Mouse (Mus musculus): ENCODE measurements around the gene Slc28a3. TPM values are rescaled to one million over a fixed set of nuclear protein-coding genes. Genes with fewer than 3 reads are reported as not detected.

Slc28a3 gene
- polyA plus RNA-seq, 1 experiment from 2014 or later = 0.02 TPM

GRCm38 (mm10) chr13:58523011-58523760 lies 87.5 kb downstream of the Slc28a3 start:
- H3K9me3 ChIP-seq (replicated peaks) = no peaks in the 10 kb centered on the region
- WGBS (ENCODE audit: insufficient replicate concordance) = 4% methylated on average over 20 of the region's 20 CpGs
- no peaks in the 10 kb centered on the region for H3K36me3 ChIP-seq (replicated peaks)
- peak overlapping the region; percentile 46 for H3K9ac ChIP-seq
- H3K27ac ChIP-seq (replicated peaks) = peak overlapping the region; percentile 69
- H3K4me2 ChIP-seq = peak overlapping the region; percentile 78
- peaks cover 9% of the 10 kb centered on the region; the same call in 1 of the 2 replicates for H3K27me3 ChIP-seq
- peaks cover 56% of the 10 kb centered on the region for H3K4me1 ChIP-seq (replicated peaks)
- ATAC-seq (ENCODE audit: insufficient read depth) = peak; percentile 38
- H3K4me3 ChIP-seq (replicated peaks) = peak overlapping the region; percentile 48

GRCm38 (mm10) chr13:58521331-58522030 lies 89.2 kb downstream of the Slc28a3 start:
- Histone ChIP-seq H3K9me3 (replicated peaks) (no peaks in the 10 kb centered on the region), H3K36me3 (replicated peaks) (no peaks in the 10 kb centered on the region), H3K4me2 (peak overlapping the region; percentile 36), H3K27me3 (peaks cover 9% of the 10 kb centered on the region; the same call in 1 of the 2 replicates), H3K27ac (replicated peaks) (peak overlapping the region; percentile 69), H3K4me1 (replicated peaks) (peaks cover 60% of the 10 kb centered on the region), H3K4me3 (replicated peaks) (no peak overlapping the region), H3K9ac (no peak overlapping the region)
- peak; percentile 40 for ATAC-seq (ENCODE audit: insufficient read depth)
- WGBS (ENCODE audit: insufficient replicate concordance) = 46% methylated on average over 9 of the region's 9 CpGs

- H3K9ac ChIP-seq = no peak overlapping the region
- peaks cover 9% of the 10 kb centered on the region; the same call in 1 of the 2 replicates for H3K27me3 ChIP-seq
- H3K4me3 ChIP-seq (replicated peaks) = no peak overlapping the region
- H3K4me1 ChIP-seq (replicated peaks) = peaks cover 67% of the 10 kb centered on the region
- no peak for ATAC-seq (ENCODE audit: insufficient read depth)
- no peaks in the 10 kb centered on the region for H3K9me3 ChIP-seq (replicated peaks)
- 40% methylated on average over 7 of the region's 7 CpGs for WGBS (ENCODE audit: insufficient replicate concordance)
- no peaks in the 10 kb centered on the region for H3K36me3 ChIP-seq (replicated peaks)
- H3K4me2 ChIP-seq = peak overlapping the region; percentile 36
- peak overlapping the region; percentile 69 for H3K27ac ChIP-seq (replicated peaks)
Measured at GRCm38 (mm10) chr13:58520580-58521330, 89.9 kb downstream of the Slc28a3 start.

- Histone ChIP-seq H3K4me1 (replicated peaks) (peaks cover 71% of the 10 kb centered on the region), H3K4me3 (replicated peaks) (no peak overlapping the region), H3K36me3 (replicated peaks) (no peaks in the 10 kb centered on the region), H3K9me3 (replicated peaks) (no peaks in the 10 kb centered on the region), H3K27ac (replicated peaks) (peak overlapping the region; percentile 69; the same call in 1 of the 2 replicates), H3K9ac (no peak overlapping the region), H3K4me2 (peak overlapping the region; percentile 36), H3K27me3 (peaks cover 9% of the 10 kb centered on the region; the same call in 1 of the 2 replicates)
- WGBS (ENCODE audit: insufficient replicate concordance) = 51% methylated on average over 9 of the region's 9 CpGs
- peak; percentile 72 for ATAC-seq (ENCODE audit: insufficient read depth)
Measured at GRCm38 (mm10) chr13:58520028-58520427, 90.6 kb downstream of the Slc28a3 start.

- Histone ChIP-seq H3K4me1 (replicated peaks) (peaks cover 37% of the 10 kb centered on the region), H3K27ac (replicated peaks) (0 out of 2 replicates have a peak overlapping the region, but pooled peaks have one; percentile 20), H3K36me3 (replicated peaks) (no peaks in the 10 kb centered on the region), H3K9me3 (replicated peaks) (no peaks in the 10 kb centered on the region), H3K4me3 (replicated peaks) (no peak overlapping the region), H3K9ac (no peak overlapping the region), H3K27me3 (no peaks in the 10 kb centered on the region), H3K4me2 (no peak overlapping the region)
- peak; percentile 41; the same call in 1 of the 2 replicates for ATAC-seq (ENCODE audit: insufficient read depth)
- 83% methylated on average over 4 of the region's 4 CpGs for WGBS (ENCODE audit: insufficient replicate concordance)
Measured at GRCm38 (mm10) chr13:58516277-58516676, 94.4 kb downstream of the Slc28a3 start.

GRCm38 (mm10) chr13:58515635-58516034 lies 95.0 kb downstream of the Slc28a3 start:
- ATAC-seq (ENCODE audit: insufficient read depth) = no peak
- Histone ChIP-seq H3K4me3 (replicated peaks) (no peak overlapping the region), H3K4me1 (replicated peaks) (peaks cover 30% of the 10 kb centered on the region), H3K36me3 (replicated peaks) (no peaks in the 10 kb centered on the region), H3K27ac (replicated peaks) (no peak overlapping the region; the same call in 1 of the 2 replicates), H3K27me3 (no peaks in the 10 kb centered on the region), H3K9ac (no peak overlapping the region), H3K4me2 (no peak overlapping the region), H3K9me3 (replicated peaks) (no peaks in the 10 kb centered on the region)
- 65% methylated on average over 5 of the region's 5 CpGs for WGBS (ENCODE audit: insufficient replicate concordance)

GRCm38 (mm10) chr13:58514147-58514727 lies 96.4 kb downstream of the Slc28a3 start:
- Histone ChIP-seq H3K4me1 (replicated peaks) (peaks cover 16% of the 10 kb centered on the region), H3K9ac (no peak overlapping the region), H3K27me3 (no peaks in the 10 kb centered on the region), H3K27ac (replicated peaks) (no peak overlapping the region), H3K36me3 (replicated peaks) (no peaks in the 10 kb centered on the region), H3K4me3 (replicated peaks) (no peak overlapping the region), H3K9me3 (replicated peaks) (no peaks in the 10 kb centered on the region), H3K4me2 (no peak overlapping the region)
- 70% methylated on average over 8 of the region's 8 CpGs for WGBS (ENCODE audit: insufficient replicate concordance)
- ATAC-seq (ENCODE audit: insufficient read depth) = no peak

GRCm38 (mm10) chr13:58511926-58512325 lies 98.8 kb downstream of the Slc28a3 start:
- no peak for ATAC-seq (ENCODE audit: insufficient read depth)
- H3K9me3 ChIP-seq (replicated peaks) = no peaks in the 10 kb centered on the region
- no peak overlapping the region for H3K27ac ChIP-seq (replicated peaks)
- 23% methylated on average over 2 of the region's 2 CpGs for WGBS (ENCODE audit: insufficient replicate concordance)
- no peak overlapping the region for H3K9ac ChIP-seq
- H3K4me1 ChIP-seq (replicated peaks) = peaks cover 15% of the 10 kb centered on the region
- peaks cover 6% of the 10 kb centered on the region for H3K27me3 ChIP-seq
- H3K4me3 ChIP-seq (replicated peaks) = no peak overlapping the region
- H3K4me2 ChIP-seq = no peak overlapping the region
- H3K36me3 ChIP-seq (replicated peaks) = no peaks in the 10 kb centered on the region

- H3K9ac ChIP-seq = no peak overlapping the region
- peaks cover 6% of the 10 kb centered on the region for H3K27me3 ChIP-seq
- peaks cover 9% of the 10 kb centered on the region for H3K4me1 ChIP-seq (replicated peaks)
- H3K27ac ChIP-seq (replicated peaks) = no peak overlapping the region
- H3K4me2 ChIP-seq = no peak overlapping the region
- H3K9me3 ChIP-seq (replicated peaks) = no peaks in the 10 kb centered on the region
- H3K36me3 ChIP-seq (replicated peaks) = no peaks in the 10 kb centered on the region
- H3K4me3 ChIP-seq (replicated peaks) = no peak overlapping the region
- no peak for ATAC-seq (ENCODE audit: insufficient read depth)
- 72% methylated on average over 9 of the region's 9 CpGs for WGBS (ENCODE audit: insufficient replicate concordance)
Measured at GRCm38 (mm10) chr13:58511248-58511647, 99.4 kb downstream of the Slc28a3 start.

- Histone ChIP-seq H3K4me2 (no peak overlapping the region), H3K9ac (no peak overlapping the region), H3K4me1 (replicated peaks) (no peaks in the 10 kb centered on the region), H3K36me3 (replicated peaks) (no peaks in the 10 kb centered on the region), H3K27ac (replicated peaks) (no peak overlapping the region), H3K27me3 (peaks cover 10% of the 10 kb centered on the region), H3K9me3 (replicated peaks) (no peaks in the 10 kb centered on the region), H3K4me3 (replicated peaks) (no peak overlapping the region)
- no peak for ATAC-seq (ENCODE audit: insufficient read depth)
- WGBS (ENCODE audit: insufficient replicate concordance) = 11% methylated on average over 3 of the region's 3 CpGs
Measured at GRCm38 (mm10) chr13:58509241-58509640, 101.4 kb downstream of the Slc28a3 start.
